Mouse (Mus musculus) liver, embryonic 14.5 days (tissue): ENCODE data around the gene Cyp2d9.
"Not testable (repeated sequence)": the region's sequence is repeated elsewhere in the genome, so short reads cannot be mapped to it uniquely, and the experiment has no call there.

ENCODE experiments used
- CTCF ChIP-seq: IDR thresholded peaks from 2 replicates; pipeline ENCODE4 v1.5.1; 2016; ENCODE audit warnings: antibody characterized with exemption, low read depth, control low read depth
- EP300 ChIP-seq: IDR thresholded peaks from 2 replicates; pipeline ENCODE4 v1.6.1; 2016; ENCODE audit warnings: antibody characterized with exemption, low read depth

GRCm38 (mm10) chr15:82452133-82452532 is 18.9 kb downstream of the Cyp2d9 start:
- not testable (repeated sequence) for TF ChIP-seq EP300, CTCF
